Mouse (Mus musculus): ENCODE measurements around the gene 9530068E07Rik. TPM values are rescaled to one million over a fixed set of nuclear protein-coding genes. Genes with fewer than 3 reads are reported as not detected.

Gene 9530068E07Rik
- total RNA-seq, 1 experiment = 55.0 TPM

DNA sequence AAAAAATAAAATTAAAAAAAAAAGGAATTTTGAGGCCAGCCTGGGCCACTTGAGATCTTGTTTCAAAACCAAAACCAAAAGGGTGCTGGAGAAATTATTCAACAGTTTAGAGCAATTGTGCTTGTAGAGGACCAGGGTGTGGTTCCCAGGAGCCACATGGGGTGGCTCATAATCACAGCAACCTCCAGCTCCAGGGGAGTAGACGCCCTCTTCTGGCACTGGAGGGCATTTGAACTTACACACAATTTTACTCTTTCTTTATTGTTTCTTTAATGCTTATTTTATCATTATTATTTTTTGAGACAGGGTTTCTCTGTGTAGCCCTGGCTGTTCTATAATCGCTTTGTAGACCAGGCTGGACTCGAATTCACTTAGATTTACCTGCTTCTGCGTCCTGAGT lies 885 bp upstream of the 9530068E07Rik start:
- peaks cover 3 to 4% of the 10 kb centered on the region in 2 experiments; a peak in 2 of 4 replicates for H3K4me1 ChIP-seq (ENCODE audit: control insufficient read depth in 2 of 2, insufficient read depth in 2 of 2, low read length in 2 of 2, poor library complexity in 1 of 2)
- in situ Hi-C loops (cut with MboI; ENCODE audit: low sequenced_read_pairs in 2 of 2, unreplicated experiment in 2 of 2) = no loop called here
- no peak overlapping the region for H3K27ac ChIP-seq (ENCODE audit: insufficient read depth, low read depth, low read length, poor library complexity, severe bottlenecking)
- no peaks in the 10 kb centered on the region for H3K9me3 ChIP-seq (ENCODE audit: control insufficient read depth, insufficient read depth, low read depth, low read length)
- H3K36me3 ChIP-seq (ENCODE audit: control insufficient read depth, insufficient read depth, low read length, poor library complexity, severe bottlenecking) = no peaks in the 10 kb centered on the region; the same call in 1 of the 2 replicates
- no peak overlapping the region for H3K9ac ChIP-seq (ENCODE audit: insufficient read depth, low read depth, low read length, poor library complexity, severe bottlenecking)
- no peak overlapping the region for H3K4me3 ChIP-seq (ENCODE audit: insufficient read depth in 1 of 2, low read depth in 1 of 2, low read length in 2 of 2, poor library complexity in 1 of 2, severe bottlenecking in 1 of 2)
- no peak for DNase-seq (ENCODE audit: low read depth, low spot score)
- TF ChIP-seq CHD2 (IDR thresholded peaks at IDR 0.05; ENCODE audit: low read depth, low read length) (no peak), ZNF384 (IDR thresholded peaks at IDR 0.05; ENCODE audit: low read depth, low read length) (no peak), ZC3H11A (IDR thresholded peaks at IDR 0.05; ENCODE audit: borderline replicate concordance, low read depth, low read length) (no peak), MAFK (IDR thresholded peaks at IDR 0.05; ENCODE audit: insufficient read depth, low read depth, low read length) (no peak), HCFC1 (IDR thresholded peaks at IDR 0.05; ENCODE audit: borderline replicate concordance, insufficient read depth, low read length) (no peak)

DNA sequence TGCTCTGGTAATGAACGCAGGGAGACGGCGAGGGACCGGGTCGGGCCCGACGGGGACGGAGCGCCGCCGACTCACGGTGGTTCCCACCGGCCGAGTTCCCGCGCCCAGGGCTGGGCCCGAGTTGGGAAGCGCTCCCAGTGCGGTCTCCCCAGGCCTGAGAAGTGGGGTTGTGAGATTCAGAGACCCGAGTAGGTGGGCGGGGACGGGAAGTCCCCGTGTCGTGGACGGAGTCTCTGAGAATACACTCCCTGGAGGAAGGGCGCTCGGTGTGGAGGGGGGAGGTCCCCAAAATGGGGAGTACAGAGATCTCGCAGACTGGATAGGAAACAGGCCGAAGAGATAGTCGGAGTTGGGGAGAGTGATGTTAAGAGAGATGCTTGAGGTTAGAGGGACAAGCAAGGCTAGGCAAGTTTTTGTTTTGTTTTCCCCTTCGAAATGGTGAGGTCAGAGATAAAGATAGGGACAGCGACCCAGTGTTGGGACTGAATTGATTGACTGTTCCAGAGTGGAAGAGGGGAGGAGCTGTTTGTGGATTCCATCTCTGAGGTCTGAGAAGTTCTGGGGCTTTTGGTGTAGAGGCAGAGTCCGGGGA lies 465 bp downstream of the 9530068E07Rik start:
- no peaks in the 10 kb centered on the region; the same call in 1 of the 2 replicates for H3K36me3 ChIP-seq (ENCODE audit: control insufficient read depth, insufficient read depth, low read length, poor library complexity, severe bottlenecking)
- in situ Hi-C loops (cut with MboI; ENCODE audit: low sequenced_read_pairs in 2 of 2, unreplicated experiment in 2 of 2) = no loop called here
- H3K4me3 ChIP-seq (ENCODE audit: insufficient read depth in 1 of 2, low read depth in 1 of 2, low read length in 2 of 2, poor library complexity in 1 of 2, severe bottlenecking in 1 of 2) = peak overlapping the region; percentile 84 to 99
- no peaks in the 10 kb centered on the region for H3K9me3 ChIP-seq (ENCODE audit: control insufficient read depth, insufficient read depth, low read depth, low read length)
- DNase-seq (ENCODE audit: low read depth, low spot score) = no peak
- TF ChIP-seq ZC3H11A (IDR thresholded peaks at IDR 0.05; ENCODE audit: borderline replicate concordance, low read depth, low read length) (no peak), MAFK (IDR thresholded peaks at IDR 0.05; ENCODE audit: insufficient read depth, low read depth, low read length) (no peak), CHD2 (IDR thresholded peaks at IDR 0.05; ENCODE audit: low read depth, low read length) (no peak), ZNF384 (IDR thresholded peaks at IDR 0.05; ENCODE audit: low read depth, low read length) (no peak), HCFC1 (IDR thresholded peaks at IDR 0.05; ENCODE audit: borderline replicate concordance, insufficient read depth, low read length) (no peak)
- H3K27ac ChIP-seq (ENCODE audit: insufficient read depth, low read depth, low read length, poor library complexity, severe bottlenecking) = peak overlapping the region; percentile 89
- H3K4me1 ChIP-seq (ENCODE audit: control insufficient read depth in 2 of 2, insufficient read depth in 2 of 2, low read length in 2 of 2, poor library complexity in 1 of 2) = peaks cover 3 to 8% of the 10 kb centered on the region in 2 experiments; a peak in 2 of 4 replicates
- peak overlapping the region; percentile 99 for H3K9ac ChIP-seq (ENCODE audit: insufficient read depth, low read depth, low read length, poor library complexity, severe bottlenecking)

DNA sequence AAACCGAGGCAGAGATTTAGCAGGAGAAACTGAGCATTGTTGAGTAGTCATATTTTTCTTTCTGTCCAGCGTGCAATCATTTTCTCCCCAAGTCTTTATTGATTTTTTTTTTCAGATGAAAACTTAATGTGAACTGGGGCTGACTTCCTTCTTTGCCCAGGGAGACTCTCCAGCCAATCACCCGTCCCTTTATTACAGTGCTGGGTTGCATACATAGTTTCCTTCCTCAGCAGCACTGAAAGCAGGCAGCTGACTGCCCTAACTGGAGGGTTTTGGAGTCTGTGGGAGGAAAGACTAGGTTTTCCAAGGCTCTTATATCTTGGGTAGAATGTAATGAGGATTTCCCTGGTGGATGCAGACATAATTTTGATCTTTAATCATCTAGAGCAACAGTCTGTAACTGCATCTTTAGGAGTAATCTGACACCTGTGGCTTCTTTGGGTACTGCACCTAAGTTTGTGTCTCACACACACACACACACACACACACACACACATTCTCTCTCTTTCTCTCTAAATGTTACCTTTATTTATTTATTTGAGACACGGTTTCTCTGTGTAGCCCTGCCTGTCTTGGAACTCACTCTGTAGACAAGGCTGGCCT lies 1.3 kb downstream of the 9530068E07Rik start:
- TF ChIP-seq HCFC1 (IDR thresholded peaks at IDR 0.05; ENCODE audit: borderline replicate concordance, insufficient read depth, low read length) (no peak), ZNF384 (IDR thresholded peaks at IDR 0.05; ENCODE audit: low read depth, low read length) (no peak), MAFK (IDR thresholded peaks at IDR 0.05; ENCODE audit: insufficient read depth, low read depth, low read length) (no peak), CHD2 (IDR thresholded peaks at IDR 0.05; ENCODE audit: low read depth, low read length) (no peak), ZC3H11A (IDR thresholded peaks at IDR 0.05; ENCODE audit: borderline replicate concordance, low read depth, low read length) (no peak)
- DNase-seq (ENCODE audit: low read depth, low spot score) = no peak
- peaks cover 3 to 8% of the 10 kb centered on the region in 2 experiments; a peak in 2 of 4 replicates for H3K4me1 ChIP-seq (ENCODE audit: control insufficient read depth in 2 of 2, insufficient read depth in 2 of 2, low read length in 2 of 2, poor library complexity in 1 of 2)
- H3K4me3 ChIP-seq (ENCODE audit: insufficient read depth in 1 of 2, low read depth in 1 of 2, low read length in 2 of 2, poor library complexity in 1 of 2, severe bottlenecking in 1 of 2) = peak overlapping the region; percentile 84 to 99
- H3K36me3 ChIP-seq (ENCODE audit: control insufficient read depth, insufficient read depth, low read length, poor library complexity, severe bottlenecking) = no peaks in the 10 kb centered on the region
- no peaks in the 10 kb centered on the region for H3K9me3 ChIP-seq (ENCODE audit: control insufficient read depth, insufficient read depth, low read depth, low read length)
- in situ Hi-C loops (cut with MboI; ENCODE audit: low sequenced_read_pairs in 2 of 2, unreplicated experiment in 2 of 2) = no loop called here
- H3K9ac ChIP-seq (ENCODE audit: insufficient read depth, low read depth, low read length, poor library complexity, severe bottlenecking) = peak overlapping the region; percentile 99; the same call in 1 of the 2 replicates
- no peak overlapping the region for H3K27ac ChIP-seq (ENCODE audit: insufficient read depth, low read depth, low read length, poor library complexity, severe bottlenecking)

DNA sequence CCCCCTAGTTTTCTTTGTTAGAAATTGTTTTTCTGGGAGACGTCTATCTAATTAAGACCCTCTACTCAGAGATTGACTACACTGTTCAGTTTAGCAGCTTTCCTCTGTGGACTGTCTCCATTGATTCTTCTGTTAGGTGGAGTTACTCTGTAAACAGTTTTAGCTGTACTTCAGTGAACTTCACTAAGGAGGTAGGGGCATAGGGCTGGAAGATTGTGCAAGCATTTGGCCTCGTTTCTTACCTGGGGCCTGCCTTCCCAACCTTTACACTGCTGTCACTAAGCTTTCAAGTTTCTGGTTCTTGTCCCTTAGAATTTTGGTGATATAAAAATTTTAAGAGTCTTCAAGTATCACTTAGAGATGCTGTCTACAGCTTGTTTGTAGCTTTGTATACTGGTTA lies 5.2 kb downstream of the 9530068E07Rik start:
- in situ Hi-C loops (cut with MboI; ENCODE audit: low sequenced_read_pairs in 2 of 2, unreplicated experiment in 2 of 2) = no loop called here
- no peak for DNase-seq (ENCODE audit: low read depth, low spot score)
- Histone ChIP-seq H3K9ac (ENCODE audit: insufficient read depth, low read depth, low read length, poor library complexity, severe bottlenecking) (no peak overlapping the region), H3K4me3 (ENCODE audit: insufficient read depth in 1 of 2, low read depth in 1 of 2, low read length in 2 of 2, poor library complexity in 1 of 2, severe bottlenecking in 1 of 2) (no peak overlapping the region), H3K4me1 (ENCODE audit: control insufficient read depth in 2 of 2, insufficient read depth in 2 of 2, low read length in 2 of 2, poor library complexity in 1 of 2) (peaks cover 0 to 8% of the 10 kb centered on the region in 2 experiments; a peak in 2 of 4 replicates), H3K27ac (ENCODE audit: insufficient read depth, low read depth, low read length, poor library complexity, severe bottlenecking) (no peak overlapping the region), H3K36me3 (ENCODE audit: control insufficient read depth, insufficient read depth, low read length, poor library complexity, severe bottlenecking) (peaks cover 19% of the 10 kb centered on the region), H3K9me3 (ENCODE audit: control insufficient read depth, insufficient read depth, low read depth, low read length) (no peaks in the 10 kb centered on the region)
- TF ChIP-seq ZC3H11A (IDR thresholded peaks at IDR 0.05; ENCODE audit: borderline replicate concordance, low read depth, low read length) (no peak), ZNF384 (IDR thresholded peaks at IDR 0.05; ENCODE audit: low read depth, low read length) (no peak), HCFC1 (IDR thresholded peaks at IDR 0.05; ENCODE audit: borderline replicate concordance, insufficient read depth, low read length) (no peak), MAFK (IDR thresholded peaks at IDR 0.05; ENCODE audit: insufficient read depth, low read depth, low read length) (no peak), CHD2 (IDR thresholded peaks at IDR 0.05; ENCODE audit: low read depth, low read length) (no peak)
